Mouse (Mus musculus): ENCODE data around the gene Hlcs. TPM values are rescaled to one million over a fixed set of nuclear protein-coding genes. Genes with fewer than 3 reads are reported as not detected.

The Hlcs gene
- polyA plus RNA-seq, 1 experiment, result 12.6 TPM

DNA sequence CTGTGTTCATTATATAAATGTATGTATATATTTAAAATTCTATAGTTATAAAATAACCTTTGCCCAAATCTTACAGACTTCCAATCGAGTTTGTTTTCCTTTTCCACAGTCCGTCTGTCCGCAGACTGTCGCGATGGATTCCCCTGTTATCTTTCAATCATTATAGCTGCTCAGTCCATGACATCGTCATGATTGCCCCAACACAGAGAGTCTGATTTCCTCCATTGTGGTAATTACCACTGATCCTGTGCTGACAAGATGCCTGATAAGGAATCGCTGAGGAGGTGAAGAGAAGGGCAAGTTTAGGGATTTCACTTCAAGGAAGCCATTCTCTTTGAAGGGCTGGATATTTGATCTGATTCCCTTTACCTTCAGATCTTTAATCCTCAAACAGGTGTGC is 42.7 kb upstream of the Hlcs start:
- Histone ChIP-seq H3K9ac (ENCODE audit: low read depth, poor library complexity, severe bottlenecking) (no peak overlapping the region), H3K36me3 (ENCODE audit: control insufficient read depth, insufficient read depth, low read length, poor library complexity, severe bottlenecking) (no peaks in the 10 kb centered on the region), H3K27ac (ENCODE audit: insufficient read depth, low read length) (no peak overlapping the region), H3K9me3 (replicated peaks; ENCODE audit: control insufficient read depth, insufficient read depth, low read length, poor library complexity, severe bottlenecking) (no peaks in the 10 kb centered on the region), H3K4me1 (ENCODE audit: control insufficient read depth, insufficient read depth, low read length) (no peaks in the 10 kb centered on the region), H3K4me3 (ENCODE audit: low read depth, low read length) (no peak overlapping the region), H3K27me3 (ENCODE audit: control insufficient read depth, insufficient read depth, low read length, poor library complexity, severe bottlenecking) (no peaks in the 10 kb centered on the region)
- TF ChIP-seq CTCF (IDR thresholded peaks at IDR 0.05; ENCODE audit: low read depth, low read length) (no peak), POLR2A (IDR thresholded peaks at IDR 0.05; ENCODE audit: insufficient read depth, low read length) (no peak), EP300 (IDR thresholded peaks at IDR 0.05; ENCODE audit: insufficient read depth, low read depth, low read length) (no peak)

DNA sequence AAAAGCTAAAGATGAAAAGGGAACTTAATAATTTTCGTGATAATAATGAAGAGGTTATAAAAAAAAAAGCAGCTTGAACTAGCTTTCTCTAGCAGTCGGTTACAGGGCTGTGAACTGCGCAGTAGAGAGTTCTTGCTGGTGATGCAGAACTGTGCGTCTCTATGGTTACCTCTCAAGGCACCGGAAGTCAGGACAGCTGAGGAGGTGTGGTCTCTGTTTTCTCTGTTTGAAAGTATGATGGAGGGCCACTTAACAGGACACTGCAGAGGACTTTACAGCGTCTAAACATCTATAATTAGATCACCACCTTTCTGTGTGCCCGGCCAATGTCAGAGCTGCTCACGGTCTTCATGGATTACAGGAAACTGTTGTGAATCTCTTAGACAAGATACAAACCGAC is 41.1 kb upstream of the Hlcs start:
- Histone ChIP-seq H3K27ac (ENCODE audit: insufficient read depth, low read length) (no peak overlapping the region), H3K36me3 (ENCODE audit: control insufficient read depth, insufficient read depth, low read length, poor library complexity, severe bottlenecking) (no peaks in the 10 kb centered on the region), H3K9ac (ENCODE audit: low read depth, poor library complexity, severe bottlenecking) (no peak overlapping the region), H3K4me1 (ENCODE audit: control insufficient read depth, insufficient read depth, low read length) (no peaks in the 10 kb centered on the region), H3K27me3 (ENCODE audit: control insufficient read depth, insufficient read depth, low read length, poor library complexity, severe bottlenecking) (no peaks in the 10 kb centered on the region), H3K9me3 (replicated peaks; ENCODE audit: control insufficient read depth, insufficient read depth, low read length, poor library complexity, severe bottlenecking) (no peaks in the 10 kb centered on the region), H3K4me3 (ENCODE audit: low read depth, low read length) (no peak overlapping the region)
- no peak for TF ChIP-seq CTCF (IDR thresholded peaks at IDR 0.05; ENCODE audit: low read depth, low read length)
- TF ChIP-seq POLR2A (IDR thresholded peaks at IDR 0.05; ENCODE audit: insufficient read depth, low read length), result no peak
- TF ChIP-seq EP300 (IDR thresholded peaks at IDR 0.05; ENCODE audit: insufficient read depth, low read depth, low read length), result no peak

DNA sequence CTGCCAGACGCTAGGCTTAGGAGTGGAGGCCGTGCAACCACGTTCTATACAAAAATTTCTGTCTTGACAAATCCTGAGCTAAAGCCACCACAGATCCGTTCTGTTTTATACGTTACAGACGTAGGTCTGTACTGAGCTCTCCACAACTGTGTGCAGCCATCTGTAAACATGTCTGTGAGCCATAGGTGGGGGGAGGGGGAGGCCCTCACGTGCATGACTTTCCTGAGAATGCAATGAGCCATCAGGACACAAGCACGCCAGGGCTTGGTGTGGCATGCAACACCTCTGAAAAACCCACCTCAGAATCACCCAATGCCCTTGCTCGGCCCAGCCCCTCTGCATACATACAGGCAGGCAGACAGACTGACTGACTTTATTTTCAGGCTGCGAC is 36.9 kb upstream of the Hlcs start:
- Histone ChIP-seq H3K4me3 (ENCODE audit: low read depth, low read length) (no peak overlapping the region), H3K9me3 (replicated peaks; ENCODE audit: control insufficient read depth, insufficient read depth, low read length, poor library complexity, severe bottlenecking) (no peaks in the 10 kb centered on the region), H3K27ac (ENCODE audit: insufficient read depth, low read length) (no peak overlapping the region), H3K36me3 (ENCODE audit: control insufficient read depth, insufficient read depth, low read length, poor library complexity, severe bottlenecking) (no peaks in the 10 kb centered on the region), H3K27me3 (ENCODE audit: control insufficient read depth, insufficient read depth, low read length, poor library complexity, severe bottlenecking) (no peaks in the 10 kb centered on the region), H3K4me1 (ENCODE audit: control insufficient read depth, insufficient read depth, low read length) (no peaks in the 10 kb centered on the region), H3K9ac (ENCODE audit: low read depth, poor library complexity, severe bottlenecking) (no peak overlapping the region)
- TF ChIP-seq EP300 (IDR thresholded peaks at IDR 0.05; ENCODE audit: insufficient read depth, low read depth, low read length) (no peak), CTCF (IDR thresholded peaks at IDR 0.05; ENCODE audit: low read depth, low read length) (no peak), POLR2A (IDR thresholded peaks at IDR 0.05; ENCODE audit: insufficient read depth, low read length) (no peak)

GRCm38 (mm10) chr16:94349588-94350286 is 36.4 kb upstream of the Hlcs start:
- no peaks in the 10 kb centered on the region for H3K36me3 ChIP-seq (ENCODE audit: control insufficient read depth, insufficient read depth, low read length, poor library complexity, severe bottlenecking)

GRCm38 (mm10) chr16:94348779-94349178 is 35.4 kb upstream of the Hlcs start:
- no peaks in the 10 kb centered on the region for H3K27me3 ChIP-seq (ENCODE audit: control insufficient read depth, insufficient read depth, low read length, poor library complexity, severe bottlenecking)
- H3K9ac ChIP-seq (ENCODE audit: low read depth, poor library complexity, severe bottlenecking), result no peak overlapping the region
- H3K4me1 ChIP-seq (ENCODE audit: control insufficient read depth, insufficient read depth, low read length), result no peaks in the 10 kb centered on the region
- H3K36me3 ChIP-seq (ENCODE audit: control insufficient read depth, insufficient read depth, low read length, poor library complexity, severe bottlenecking), result no peaks in the 10 kb centered on the region
- H3K27ac ChIP-seq (ENCODE audit: insufficient read depth, low read length), result no peak overlapping the region
- no peak overlapping the region for H3K4me3 ChIP-seq (ENCODE audit: low read depth, low read length)
- no peak for TF ChIP-seq EP300 (IDR thresholded peaks at IDR 0.05; ENCODE audit: insufficient read depth, low read depth, low read length)
- TF ChIP-seq POLR2A (IDR thresholded peaks at IDR 0.05; ENCODE audit: insufficient read depth, low read length), result no peak
- no peak for TF ChIP-seq CTCF (IDR thresholded peaks at IDR 0.05; ENCODE audit: low read depth, low read length)
- no peaks in the 10 kb centered on the region for H3K9me3 ChIP-seq (replicated peaks; ENCODE audit: control insufficient read depth, insufficient read depth, low read length, poor library complexity, severe bottlenecking)

More at GRCm38 (mm10) chr16:94349588-94350286, 36.4 kb upstream of the Hlcs start:
- Histone ChIP-seq H3K4me1 (ENCODE audit: control insufficient read depth, insufficient read depth, low read length) (no peaks in the 10 kb centered on the region), H3K27me3 (ENCODE audit: control insufficient read depth, insufficient read depth, low read length, poor library complexity, severe bottlenecking) (no peaks in the 10 kb centered on the region), H3K9ac (ENCODE audit: low read depth, poor library complexity, severe bottlenecking) (no peak overlapping the region), H3K9me3 (replicated peaks; ENCODE audit: control insufficient read depth, insufficient read depth, low read length, poor library complexity, severe bottlenecking) (no peaks in the 10 kb centered on the region), H3K4me3 (ENCODE audit: low read depth, low read length) (no peak overlapping the region), H3K27ac (ENCODE audit: insufficient read depth, low read length) (no peak overlapping the region)
- TF ChIP-seq EP300 (IDR thresholded peaks at IDR 0.05; ENCODE audit: insufficient read depth, low read depth, low read length) (no peak), POLR2A (IDR thresholded peaks at IDR 0.05; ENCODE audit: insufficient read depth, low read length) (no peak), CTCF (IDR thresholded peaks at IDR 0.05; ENCODE audit: low read depth, low read length) (no peak)

GRCm38 (mm10) chr16:94347080-94347731 is 33.8 kb upstream of the Hlcs start:
- Histone ChIP-seq H3K4me1 (ENCODE audit: control insufficient read depth, insufficient read depth, low read length) (no peaks in the 10 kb centered on the region), H3K27ac (ENCODE audit: insufficient read depth, low read length) (no peak overlapping the region), H3K36me3 (ENCODE audit: control insufficient read depth, insufficient read depth, low read length, poor library complexity, severe bottlenecking) (no peaks in the 10 kb centered on the region), H3K9ac (ENCODE audit: low read depth, poor library complexity, severe bottlenecking) (no peak overlapping the region), H3K27me3 (ENCODE audit: control insufficient read depth, insufficient read depth, low read length, poor library complexity, severe bottlenecking) (no peaks in the 10 kb centered on the region), H3K4me3 (ENCODE audit: low read depth, low read length) (no peak overlapping the region), H3K9me3 (replicated peaks; ENCODE audit: control insufficient read depth, insufficient read depth, low read length, poor library complexity, severe bottlenecking) (no peaks in the 10 kb centered on the region)
- TF ChIP-seq CTCF (IDR thresholded peaks at IDR 0.05; ENCODE audit: low read depth, low read length) (no peak), POLR2A (IDR thresholded peaks at IDR 0.05; ENCODE audit: insufficient read depth, low read length) (no peak), EP300 (IDR thresholded peaks at IDR 0.05; ENCODE audit: insufficient read depth, low read depth, low read length) (no peak)

Data from ES-Bruce4 (cell line).